Mouse (Mus musculus): ENCODE measurements around the gene Tbr1. TPM values are rescaled to one million over a fixed set of nuclear protein-coding genes. Genes with fewer than 3 reads are reported as not detected.

The Tbr1 gene
- polyA plus RNA-seq (2012; rRNA removed): 0.08 TPM in 1 of 2 replicates, not detected in the other

GRCm38 (mm10) chr2:61802656-61803251, at the start of gene Tbr1:
TSS of gene Tbr1 (plus strand) at chr2:61802930.

Other genes starting within 250 kb of the Tbr1 start
- 3.0 and 3.2 TPM in 2 replicates for gene Tank, start 224.3 kb upstream of the Tbr1 start, polyA plus RNA-seq (2012; rRNA removed)
- 4.0 and 6.4 TPM in 2 replicates for gene Psmd14, start 91.2 kb upstream of the Tbr1 start, polyA plus RNA-seq (2012; rRNA removed)
- not detected in 2 replicates for gene Slc4a10, start 243.5 kb downstream of the Tbr1 start, polyA plus RNA-seq (2012; rRNA removed)

Data from colon, adult 2 months (tissue).